Mouse (Mus musculus): ENCODE measurements around the gene Stx17. TPM values are rescaled to one million over a fixed set of nuclear protein-coding genes. Genes with fewer than 3 reads are reported as not detected.

The Stx17 gene
- polyA plus RNA-seq (2012; rRNA removed) (4.6 and 6.4 TPM in 2 replicates), polyA plus RNA-seq (2014; fragmentation: Nextera tagmentation; extraction: Ambion mirVana) (15.3 and 18.9 TPM in 2 replicates)

DNA sequence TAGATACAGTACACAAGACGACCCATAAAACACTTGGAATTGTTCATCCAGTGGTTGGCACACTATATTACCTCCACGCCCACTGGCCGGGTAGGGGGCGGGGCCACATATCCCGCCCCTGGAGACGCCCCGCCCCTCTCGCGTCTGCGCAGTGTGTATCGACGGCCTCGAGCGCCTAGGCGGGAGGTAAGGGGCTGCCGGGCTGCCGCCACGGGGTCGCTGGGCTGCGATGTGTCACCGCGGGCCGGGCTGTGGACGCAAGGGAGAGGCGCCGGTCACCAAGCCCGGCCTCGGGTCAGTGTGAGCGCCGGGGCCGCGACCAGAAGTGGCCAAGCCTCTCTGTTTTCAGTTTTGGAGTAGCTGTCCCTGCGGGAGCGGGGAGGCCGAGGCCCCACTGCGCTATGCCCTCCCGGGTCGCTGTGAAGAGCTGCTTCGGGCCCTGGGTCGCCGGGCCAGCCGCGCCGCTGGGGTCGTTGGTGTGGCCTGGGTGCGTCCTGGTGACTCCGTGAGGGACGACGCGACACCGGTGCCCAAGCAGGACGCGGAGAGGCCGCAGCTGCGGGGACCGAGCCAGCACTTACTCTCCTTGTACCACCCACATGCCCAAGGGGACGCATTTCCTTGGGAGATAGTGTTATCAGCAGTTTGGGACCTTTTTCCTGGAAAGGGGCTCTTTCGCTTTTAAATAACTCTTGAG lies at the start of gene Stx17:
Gene Stx17, plus strand, starts transcription at position 143 of the 697 bp plus-strand sequence.
- no peak for TF ChIP-seq EP300 (IDR thresholded peaks at IDR 0.05; ENCODE audit: low read depth)
- no peak for TF ChIP-seq CTCF (IDR thresholded peaks at IDR 0.05; ENCODE audit: low read depth)
- H3K9ac ChIP-seq (replicated peaks): peak within 1 kb of the TSS; percentile 95
- H3K27ac ChIP-seq: peak within 1 kb of the TSS; percentile 57
- peak; percentile 76 to 82 (median 76) for DNase-seq (ENCODE audit: low read depth in 3 of 3, low spot score in 3 of 3)
- H3K4me1 ChIP-seq (replicated peaks; ENCODE audit: control insufficient read depth in 2 of 2, insufficient read depth in 2 of 2, low read length in 1 of 2): peaks cover 9 to 12% of the 10 kb centered on the region in 2 experiments
- H3K4me3 ChIP-seq (ENCODE audit: insufficient read depth in 1 of 2, low read depth in 2 of 2, low read length in 2 of 2): peak within 1 kb of the TSS; percentile 79 to 93
- no peaks in the 10 kb centered on the region for H3K27me3 ChIP-seq (ENCODE audit: control insufficient read depth, insufficient read depth, low read length)
- no peaks in the 10 kb centered on the region for H3K9me3 ChIP-seq (ENCODE audit: control insufficient read depth, low read length)
- no peaks in the 10 kb centered on the region for H3K36me3 ChIP-seq (replicated peaks; ENCODE audit: control insufficient read depth, insufficient read depth, low read depth)
- H3K4me2 ChIP-seq (ENCODE audit: low read depth): peak within 1 kb of the TSS; percentile 74
- under 1% methylated on average over 58 of the region's 58 CpGs for WGBS (ENCODE audit: insufficient replicate concordance)
- ATAC-seq (ENCODE audit: insufficient read depth): peak; percentile 100

DNA sequence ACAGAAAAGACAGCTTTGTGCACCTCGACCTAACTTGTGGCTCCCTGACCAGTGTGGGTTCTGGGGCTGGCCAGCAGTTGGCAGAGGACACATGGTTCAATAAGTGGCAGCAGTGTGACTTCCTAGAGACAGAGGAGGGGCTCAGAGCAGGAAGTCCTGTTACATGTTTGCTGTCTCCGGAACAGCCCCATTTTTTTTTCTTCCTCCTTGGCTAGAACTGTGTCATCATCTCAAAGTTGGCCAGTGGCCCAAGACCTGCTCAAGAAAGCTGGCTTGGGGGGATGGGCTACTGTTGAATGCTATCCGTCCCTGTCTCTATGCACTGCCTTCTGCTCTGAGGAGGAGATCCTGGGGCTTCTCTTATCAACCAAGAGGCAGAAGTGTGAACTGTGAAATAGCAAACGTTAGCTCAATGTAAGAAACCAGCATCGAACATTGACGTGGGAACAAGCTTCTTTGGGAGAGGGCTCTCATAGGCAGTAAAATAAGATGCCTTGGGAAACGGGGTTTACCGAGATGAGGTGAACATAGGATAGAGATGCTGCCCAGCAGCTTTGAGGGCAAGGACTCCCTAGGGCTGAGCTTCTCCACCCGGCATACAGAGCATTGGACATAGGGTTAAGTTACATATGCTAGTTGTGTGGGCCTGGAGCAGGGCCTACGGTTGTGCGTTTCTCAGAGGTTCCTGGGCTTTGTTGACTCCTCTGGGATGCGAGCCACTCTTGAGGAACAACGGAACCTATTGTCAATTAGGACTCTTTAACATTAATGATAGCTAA lies 47.8 kb upstream of the Stx17 start:
- H3K27ac ChIP-seq: no peak overlapping the region
- ATAC-seq (ENCODE audit: insufficient read depth) (no peak), DNase-seq (ENCODE audit: low read depth in 3 of 3, low spot score in 3 of 3) (peak in 1 of 3 experiments; percentile 16)
- H3K4me3 ChIP-seq (ENCODE audit: insufficient read depth in 1 of 2, low read depth in 2 of 2, low read length in 2 of 2): no peak overlapping the region
- H3K36me3 ChIP-seq (replicated peaks; ENCODE audit: control insufficient read depth, insufficient read depth, low read depth): no peaks in the 10 kb centered on the region
- no peak overlapping the region for H3K9ac ChIP-seq (replicated peaks)
- peaks cover 0 to 9% of the 10 kb centered on the region in 2 experiments; a peak in 1 of 4 replicates for H3K4me1 ChIP-seq (replicated peaks; ENCODE audit: control insufficient read depth in 2 of 2, insufficient read depth in 2 of 2, low read length in 1 of 2)
- no peaks in the 10 kb centered on the region for H3K9me3 ChIP-seq (ENCODE audit: control insufficient read depth, low read length)
- no peak overlapping the region for H3K4me2 ChIP-seq (ENCODE audit: low read depth)
- H3K27me3 ChIP-seq (ENCODE audit: control insufficient read depth, insufficient read depth, low read length): peaks cover 5% of the 10 kb centered on the region
- TF ChIP-seq EP300 (IDR thresholded peaks at IDR 0.05; ENCODE audit: low read depth) (no peak), CTCF (IDR thresholded peaks at IDR 0.05; ENCODE audit: low read depth) (no peak)
- WGBS (ENCODE audit: insufficient replicate concordance): 50% methylated on average over 13 of the region's 13 CpGs

DNA sequence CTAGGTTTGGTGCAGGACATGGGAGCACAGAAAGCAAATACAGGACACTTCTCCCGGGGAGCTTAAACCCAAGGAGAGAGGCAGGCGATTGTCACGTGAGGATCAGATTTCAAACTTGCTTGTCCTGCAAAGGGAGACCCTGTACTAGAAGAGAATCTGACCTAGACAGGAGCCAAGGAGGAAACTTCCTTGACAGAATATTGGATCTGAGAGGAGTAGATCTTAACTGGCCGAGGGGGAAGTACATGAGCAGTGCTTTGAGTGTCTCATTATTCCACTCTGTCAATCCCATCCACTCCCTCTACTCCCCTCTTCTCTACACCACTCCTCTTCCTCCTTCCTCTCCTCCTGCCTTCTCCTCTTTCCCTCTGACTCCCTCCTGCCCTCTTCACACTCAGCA lies 46.5 kb upstream of the Stx17 start:
- H3K27ac ChIP-seq: no peak overlapping the region
- H3K9ac ChIP-seq (replicated peaks): no peak overlapping the region
- no peaks in the 10 kb centered on the region for H3K36me3 ChIP-seq (replicated peaks; ENCODE audit: control insufficient read depth, insufficient read depth, low read depth)
- no peak for TF ChIP-seq EP300 (IDR thresholded peaks at IDR 0.05; ENCODE audit: low read depth)
- TF ChIP-seq CTCF (IDR thresholded peaks at IDR 0.05; ENCODE audit: low read depth): no peak
- ATAC-seq (ENCODE audit: insufficient read depth) (no peak), DNase-seq (ENCODE audit: low read depth in 3 of 3, low spot score in 3 of 3) (no peak)
- no peak overlapping the region for H3K4me3 ChIP-seq (ENCODE audit: insufficient read depth in 1 of 2, low read depth in 2 of 2, low read length in 2 of 2)
- peaks cover 0 to 9% of the 10 kb centered on the region in 2 experiments; a peak in 1 of 4 replicates for H3K4me1 ChIP-seq (replicated peaks; ENCODE audit: control insufficient read depth in 2 of 2, insufficient read depth in 2 of 2, low read length in 1 of 2)
- H3K9me3 ChIP-seq (ENCODE audit: control insufficient read depth, low read length): no peaks in the 10 kb centered on the region
- 17% methylated on average over 4 of the region's 4 CpGs for WGBS (ENCODE audit: insufficient replicate concordance)
- H3K27me3 ChIP-seq (ENCODE audit: control insufficient read depth, insufficient read depth, low read length): peaks cover 5% of the 10 kb centered on the region
- H3K4me2 ChIP-seq (ENCODE audit: low read depth): no peak overlapping the region

DNA sequence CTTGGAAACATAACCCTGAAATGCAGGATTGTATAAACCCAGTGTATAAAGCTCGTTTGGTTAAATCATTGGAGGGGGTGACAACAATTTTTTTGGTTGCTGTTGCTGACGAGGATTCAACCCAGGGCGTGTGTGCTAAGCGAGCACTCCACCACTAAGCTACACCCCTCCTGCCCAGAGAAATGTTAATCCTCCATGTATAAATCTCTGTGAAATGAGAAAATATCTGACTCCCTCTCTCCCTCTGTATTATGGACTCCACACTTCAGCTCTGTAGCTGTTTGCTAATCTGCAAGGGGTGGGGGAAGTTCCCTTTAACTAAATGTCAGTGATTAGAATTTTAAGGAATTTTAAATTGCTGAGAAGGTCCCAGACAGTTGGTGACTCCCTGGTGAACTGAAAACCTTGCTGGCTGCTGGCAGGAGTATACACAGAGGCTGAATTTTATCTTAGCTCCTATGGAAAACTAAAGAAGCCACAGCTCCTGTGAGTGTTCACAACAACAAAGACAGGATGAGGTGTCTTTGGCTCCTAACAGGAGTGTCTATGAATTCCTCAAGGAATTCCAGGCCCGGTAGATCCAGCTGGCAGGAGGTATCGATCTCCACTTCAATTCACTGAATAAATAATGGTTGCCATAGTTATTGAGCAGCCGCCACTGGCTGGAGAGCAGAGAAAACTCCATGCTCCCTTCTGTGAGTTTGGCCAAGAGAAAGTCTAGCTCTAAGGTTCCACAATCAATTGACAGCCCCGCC lies 45.3 kb upstream of the Stx17 start:
- H3K4me2 ChIP-seq (ENCODE audit: low read depth): no peak overlapping the region
- H3K9me3 ChIP-seq (ENCODE audit: control insufficient read depth, low read length): no peaks in the 10 kb centered on the region
- 46% methylated on average over 8 of the region's 8 CpGs for WGBS (ENCODE audit: insufficient replicate concordance)
- H3K36me3 ChIP-seq (replicated peaks; ENCODE audit: control insufficient read depth, insufficient read depth, low read depth): no peaks in the 10 kb centered on the region
- no peak overlapping the region for H3K27ac ChIP-seq
- DNase-seq (ENCODE audit: low read depth in 3 of 3, low spot score in 3 of 3) (no peak), ATAC-seq (ENCODE audit: insufficient read depth) (no peak)
- no peak overlapping the region for H3K9ac ChIP-seq (replicated peaks)
- no peak for TF ChIP-seq CTCF (IDR thresholded peaks at IDR 0.05; ENCODE audit: low read depth)
- TF ChIP-seq EP300 (IDR thresholded peaks at IDR 0.05; ENCODE audit: low read depth): no peak
- peaks cover 0 to 9% of the 10 kb centered on the region in 2 experiments; a peak in 1 of 4 replicates for H3K4me1 ChIP-seq (replicated peaks; ENCODE audit: control insufficient read depth in 2 of 2, insufficient read depth in 2 of 2, low read length in 1 of 2)
- peaks cover 5% of the 10 kb centered on the region for H3K27me3 ChIP-seq (ENCODE audit: control insufficient read depth, insufficient read depth, low read length)
- no peak overlapping the region for H3K4me3 ChIP-seq (ENCODE audit: insufficient read depth in 1 of 2, low read depth in 2 of 2, low read length in 2 of 2)

Measured in liver, embryonic 14.5 days (tissue).